ENCODE assay signal across 8 mouse cellular contexts in genomic region chr2:148406971-148407869, GRCm38 (mm10). TPM values are rescaled to one million over a fixed set of nuclear protein-coding genes. Genes with fewer than 3 reads are reported as not detected.
DNase-seq lines count a peak whose midpoint lies in the region; ATAC-seq and TF ChIP-seq lines count a peak whose summit lies in the region.

No protein-coding gene starts in this region.

- H3K79me3 ChIP-seq in C2C12 (ENCODE audit: low read depth), result no peaks in the 10 kb centered on the region

- WGBS in intestine, embryonic 15.5 days, result 10% methylated on average over 55 of the region's 55 CpGs
- whole genome bisulfite sequencing in lung, embryonic 14.5 days, result 2% methylated on average over 55 of the region's 55 CpGs
- WGBS in neural tube, embryonic 15.5 days, result 6% methylated on average over 55 of the region's 55 CpGs

- peak; percentile 87 for DNase-seq in adrenal gland, postnatal 14 days
- peak; percentile 58 for DNase-seq in gastrocnemius, postnatal 10 days
- peak; percentile 70 for DNase-seq in lung, embryonic 14.5 days
- no peak for DNase-seq in frontal cortex, postnatal 14 days (ENCODE audit: low spot score in 2 of 2)
- DNase-seq in right cerebral cortex, postnatal 25 days, result no peak

- H3K4me3 ChIP-seq in C2C12 (ENCODE audit: insufficient read depth, poor library complexity, severe bottlenecking), result peak overlapping the region; percentile 36
- peak overlapping the region; percentile 49 for H3K4me3 ChIP-seq in intestine, embryonic 15.5 days (replicated peaks)
- peak overlapping the region; percentile 66 for H3K4me3 ChIP-seq in lung, embryonic 14.5 days (ENCODE audit: low read depth, low read length)
- H3K4me3 ChIP-seq in neural tube, embryonic 15.5 days (replicated peaks), result peak overlapping the region; percentile 36

- H3K9ac ChIP-seq in intestine, embryonic 15.5 days, result peak overlapping the region; percentile 54
- H3K9ac ChIP-seq in lung, embryonic 14.5 days, result peak overlapping the region; percentile 79
- peak overlapping the region; percentile 34 for H3K9ac ChIP-seq in neural tube, embryonic 15.5 days (replicated peaks)

- no peaks in the 10 kb centered on the region for H3K36me3 ChIP-seq in C2C12 (ENCODE audit: control insufficient read depth, insufficient read depth)
- no peaks in the 10 kb centered on the region for H3K36me3 ChIP-seq in intestine, embryonic 15.5 days
- peaks cover 19% of the 10 kb centered on the region; the same call in 1 of the 2 replicates for H3K36me3 ChIP-seq in lung, embryonic 14.5 days (ENCODE audit: insufficient read depth)
- H3K36me3 ChIP-seq in neural tube, embryonic 15.5 days, result no peaks in the 10 kb centered on the region

- peak overlapping the region; percentile 62 for H3ac ChIP-seq in C2C12 (ENCODE audit: control insufficient read depth, insufficient read length, low read depth)

- ATAC-seq in intestine, embryonic 15.5 days, result peak; percentile 66
- ATAC-seq in lung, embryonic 14.5 days (ENCODE audit: insufficient read depth), result peak; percentile 43
- peak; percentile 63 for ATAC-seq in neural tube, embryonic 15.5 days (ENCODE audit: low FRiP score)

- no peaks in the 10 kb centered on the region for H3K27me3 ChIP-seq in C2C12 (ENCODE audit: control insufficient read depth, insufficient read depth, insufficient read length)
- peaks cover 14% of the 10 kb centered on the region for H3K27me3 ChIP-seq in intestine, embryonic 15.5 days (replicated peaks)
- H3K27me3 ChIP-seq in lung, embryonic 14.5 days (ENCODE audit: insufficient read depth, low read length), result no peaks in the 10 kb centered on the region
- peaks cover 49% of the 10 kb centered on the region for H3K27me3 ChIP-seq in neural tube, embryonic 15.5 days (replicated peaks)

- peak overlapping the region; percentile 84 for H3K4me2 ChIP-seq in intestine, embryonic 15.5 days (replicated peaks)
- peak overlapping the region; percentile 95 for H3K4me2 ChIP-seq in lung, embryonic 14.5 days
- peak overlapping the region; percentile 61 for H3K4me2 ChIP-seq in neural tube, embryonic 15.5 days

- 0 out of 2 replicates have a peak, but pooled peaks cover 13% of the 10 kb centered on the region for H3K4me1 ChIP-seq in intestine, embryonic 15.5 days (replicated peaks)
- H3K4me1 ChIP-seq in lung, embryonic 14.5 days (ENCODE audit: insufficient read depth), result peaks cover 5% of the 10 kb centered on the region
- peaks cover 31% of the 10 kb centered on the region for H3K4me1 ChIP-seq in neural tube, embryonic 15.5 days

- peak overlapping the region; percentile 61 for H3K27ac ChIP-seq in intestine, embryonic 15.5 days
- peak overlapping the region; percentile 87 for H3K27ac ChIP-seq in lung, embryonic 14.5 days (ENCODE audit: low read depth)
- no peak overlapping the region for H3K27ac ChIP-seq in neural tube, embryonic 15.5 days (replicated peaks)

- no peaks in the 10 kb centered on the region for H3K9me3 ChIP-seq in intestine, embryonic 15.5 days
- H3K9me3 ChIP-seq in lung, embryonic 14.5 days (ENCODE audit: low read depth, low read length), result no peaks in the 10 kb centered on the region
- H3K9me3 ChIP-seq in neural tube, embryonic 15.5 days (replicated peaks), result no peaks in the 10 kb centered on the region

- H3K79me2 ChIP-seq in C2C12 (ENCODE audit: control insufficient read depth, insufficient read depth), result peaks cover 18% of the 10 kb centered on the region

- TF ChIP-seq CTCF in C2C12 (IDR thresholded peaks at IDR 0.05; ENCODE audit: control insufficient read depth, insufficient read depth, insufficient read length), result no peak
- TF ChIP-seq CTCF in lung, embryonic 14.5 days (IDR thresholded peaks at IDR 0.05; ENCODE audit: low read depth), result no peak

TF ChIP-seq in C2C12, 6 proteins besides CTCF, POLR2A, EP300 and RAD21:
- no peak for TF ChIP-seq USF1 (IDR thresholded peaks at IDR 0.05; ENCODE audit: low read depth)
- TF ChIP-seq MAX (IDR thresholded peaks at IDR 0.05), result no peak
- TF ChIP-seq CEBPB (IDR thresholded peaks at IDR 0.05; ENCODE audit: low read depth), result no peak
- no peak for TF ChIP-seq MYOG (IDR thresholded peaks at IDR 0.05; ENCODE audit: control insufficient read depth, extremely low read depth, insufficient read length)
- no peak for TF ChIP-seq FOSL1 (IDR thresholded peaks at IDR 0.05; ENCODE audit: insufficient read depth, low read length, poor library complexity, severe bottlenecking)
- no peak for TF ChIP-seq MYOD1 (IDR thresholded peaks at IDR 0.05; ENCODE audit: control insufficient read depth, insufficient read length, low read depth)

RNA-seq across cellular contexts. Expression of gene Thbd, which starts 0.8 kb away (rescaled TPM):
- polyA plus RNA-seq in C2C12 (2012; fragmentation: generic; extraction: Trizol), result 4.2 TPM
- 29.0 and 32.6 TPM in 2 replicates for total RNA-seq in adrenal gland, postnatal 14 days (2021)
- 10 to 100 TPM; 22.0 to 26.6 TPM for total RNA-seq in gastrocnemius, postnatal 10 days (2021)
- 46.1 and 47.0 TPM in 2 replicates for polyA plus RNA-seq in intestine, embryonic 15.5 days (2015; fragmentation: Nextera tagmentation; extraction: Ambion mirVana)
- 115 and 116 TPM in 2 replicates for polyA plus RNA-seq in lung, embryonic 14.5 days (2014; fragmentation: Nextera tagmentation; extraction: Ambion mirVana)
- 6.7 and 8.0 TPM in 2 replicates for polyA plus RNA-seq in neural tube, embryonic 15.5 days (2015; fragmentation: Nextera tagmentation; extraction: Ambion mirVana)

RNA-seq across cellular contexts. Expression of gene Sstr4, which starts 12.1 kb away (rescaled TPM):
- not detected for polyA plus RNA-seq in C2C12 (2012; fragmentation: generic; extraction: Trizol)
- 0.68 and 0.70 TPM in 2 replicates for total RNA-seq in adrenal gland, postnatal 14 days (2021)
- total RNA-seq in gastrocnemius, postnatal 10 days (2021), result under 1 TPM; 0.38 to 0.72 TPM
- 2.2 and 2.4 TPM in 2 replicates for polyA plus RNA-seq in intestine, embryonic 15.5 days (2015; fragmentation: Nextera tagmentation; extraction: Ambion mirVana)
- 4.8 and 5.9 TPM in 2 replicates for polyA plus RNA-seq in lung, embryonic 14.5 days (2014; fragmentation: Nextera tagmentation; extraction: Ambion mirVana)
- polyA plus RNA-seq in neural tube, embryonic 15.5 days (2015; fragmentation: Nextera tagmentation; extraction: Ambion mirVana), result 3.2 and 3.8 TPM in 2 replicates

RNA-seq across cellular contexts. Expression of gene Cd93, which starts 36.1 kb away (rescaled TPM):
- 0.07 TPM for polyA plus RNA-seq in C2C12 (2012; fragmentation: generic; extraction: Trizol)
- total RNA-seq in adrenal gland, postnatal 14 days (2021), result 65.8 and 65.9 TPM in 2 replicates
- total RNA-seq in gastrocnemius, postnatal 10 days (2021), result 10 to 100 TPM; 74.8 to 93.5 TPM
- 9.5 and 10.3 TPM in 2 replicates for polyA plus RNA-seq in intestine, embryonic 15.5 days (2015; fragmentation: Nextera tagmentation; extraction: Ambion mirVana)
- 33.7 and 34.4 TPM in 2 replicates for polyA plus RNA-seq in lung, embryonic 14.5 days (2014; fragmentation: Nextera tagmentation; extraction: Ambion mirVana)
- 7.6 and 9.2 TPM in 2 replicates for polyA plus RNA-seq in neural tube, embryonic 15.5 days (2015; fragmentation: Nextera tagmentation; extraction: Ambion mirVana)

Comparison
In these comparisons a context has a peak if more than half of its experiments do, and no peak if none do; other contexts are left out.
1. DNase-seq: peak in adrenal gland, postnatal 14 days (single experiment), gastrocnemius, postnatal 10 days (single experiment) and lung, embryonic 14.5 days (single experiment); none in frontal cortex, postnatal 14 days (0 of 2) and right cerebral cortex, postnatal 25 days (single experiment).
2. Peak in every context shown above with its lines, with median percentiles within 50 percentile points of each other: H3K4me3 ChIP-seq, ATAC-seq, H3K4me2 ChIP-seq and H3K9ac ChIP-seq.